Mouse (Mus musculus) midbrain, embryonic 11.5 days (tissue): ENCODE data around the gene Slc22a13. TPM values are rescaled to one million over a fixed set of nuclear protein-coding genes. Genes with fewer than 3 reads are reported as not detected.

Experiments used
- ATAC-seq: fragments of 200-750 bp; cut with Nextera tagmentation; 2 replicates; pipeline ENCODE4 v1.8.0; 2017; ENCODE audit warnings: moderate TSS enrichment, moderate library complexity; ENCODE audit not compliant: low FRiP score
- DNase-seq: peaks from one replicate; pipeline ENCODE4 v3.0.0; 2015; ENCODE audit warnings: low spot score; ENCODE audit errors: missing footprints
- H3K27ac ChIP-seq: fragments of 300-500 bp; sonication (generic); 2 replicates; pipeline ENCODE4 v1.5.1; 2014; ENCODE audit warnings: low read depth, low read length
- H3K27me3 ChIP-seq: fragments of 300-500 bp; sonication (generic); 2 replicates; pipeline ENCODE4 v1.6.1; 2014; ENCODE audit warnings: mild to moderate bottlenecking, low read length, moderate library complexity, mixed read lengths; ENCODE audit not compliant: control insufficient read depth, insufficient read depth
- H3K36me3 ChIP-seq: fragments of 300-500 bp; sonication (generic); 2 replicates; pipeline ENCODE4 v1.6.1; 2014; ENCODE audit warnings: mild to moderate bottlenecking, low read length, moderate library complexity, mixed read lengths; ENCODE audit not compliant: control insufficient read depth, insufficient read depth
- H3K4me1 ChIP-seq: fragments of 300-500 bp; sonication (generic); 2 replicates; pipeline ENCODE4 v1.6.1; 2014; ENCODE audit warnings: low read length; ENCODE audit not compliant: control insufficient read depth, insufficient read depth
- H3K4me2 ChIP-seq: fragments of 300-500 bp; sonication (generic); 2 replicates; pipeline ENCODE4 v1.6.1; 2014; ENCODE audit warnings: mild to moderate bottlenecking, moderate library complexity
- H3K4me3 ChIP-seq: fragments of 300-500 bp; sonication (generic); 2 replicates; pipeline ENCODE4 v1.5.1; 2014; ENCODE audit warnings: low read depth, low read length
- H3K9ac ChIP-seq: fragments of 300-500 bp; sonication (generic); 2 replicates; pipeline ENCODE4 v1.6.1; 2014; ENCODE audit warnings: low read length
- H3K9me3 ChIP-seq: fragments of 300-500 bp; sonication (generic); 2 replicates; pipeline ENCODE4 v1.6.1; 2016; ENCODE audit warnings: low read length; ENCODE audit not compliant: control insufficient read depth
- WGBS: fragments of 180-500 bp; shearing (Covaris S2); extraction: QIAGEN DNeasy Blood & Tissue Kit; methylation state at CpG from one replicate; pipeline ENCODE4 v1.1.7; 2014; 5-methylcytosine and 5-hydroxymethylcytosine counted together
- polyA plus RNA-seq: library from polyadenylated mRNA; unstranded; fragments of >200 nt; fragmentation: Nextera tagmentation; extraction: Ambion mirVana; gene quantifications from 2 replicates; pipeline ENCODE4 v1.2.1, GENCODE M21; 2014

Gene Slc22a13
- polyA plus RNA-seq, result not detected in 2 replicates

GRCm38 (mm10) chr9:119208998-119209397, at the start of gene Slc22a13:
Slc22a13 (minus strand) TSS chr9:119209098.
- Histone ChIP-seq H3K4me3 (no peak within 1 kb of the TSS), H3K9me3 (no peaks in the 10 kb centered on the region), H3K27ac (no peak within 1 kb of the TSS), H3K9ac (no peak within 1 kb of the TSS), H3K4me2 (no peak within 1 kb of the TSS), H3K36me3 (no peaks in the 10 kb centered on the region), H3K27me3 (no peaks in the 10 kb centered on the region), H3K4me1 (no peaks in the 10 kb centered on the region)
- DNase-seq (no peak), ATAC-seq (no peak)
- WGBS, result 93% methylated on average over 4 of the region's 4 CpGs

GRCm38 (mm10) chr9:119258128-119258527, 49.2 kb upstream of the Slc22a13 start:
- H3K4me2 ChIP-seq, result no peak overlapping the region
- no peak overlapping the region for H3K27ac ChIP-seq
- H3K36me3 ChIP-seq, result peaks cover 10% of the 10 kb centered on the region; the same call in 1 of the 2 replicates
- no peak overlapping the region for H3K4me3 ChIP-seq
- WGBS, result 87% methylated on average over 5 of the region's 5 CpGs
- no peaks in the 10 kb centered on the region for H3K4me1 ChIP-seq
- ATAC-seq (no peak), DNase-seq (no peak)
- no peak overlapping the region for H3K9ac ChIP-seq
- H3K9me3 ChIP-seq, result no peaks in the 10 kb centered on the region
- H3K27me3 ChIP-seq, result no peaks in the 10 kb centered on the region

GRCm38 (mm10) chr9:119256161-119256560, 47.3 kb upstream of the Slc22a13 start:
- Histone ChIP-seq H3K27me3 (no peaks in the 10 kb centered on the region), H3K9me3 (no peaks in the 10 kb centered on the region), H3K27ac (no peak overlapping the region), H3K4me1 (no peaks in the 10 kb centered on the region), H3K4me2 (no peak overlapping the region), H3K9ac (no peak overlapping the region), H3K36me3 (peaks cover 8% of the 10 kb centered on the region; the same call in 1 of the 2 replicates), H3K4me3 (no peak overlapping the region)
- 91% methylated on average over 12 of the region's 12 CpGs for WGBS
- ATAC-seq (no peak), DNase-seq (no peak)

GRCm38 (mm10) chr9:119255096-119255495, 46.2 kb upstream of the Slc22a13 start:
- H3K9me3 ChIP-seq, result no peaks in the 10 kb centered on the region
- H3K27ac ChIP-seq, result no peak overlapping the region
- H3K9ac ChIP-seq, result no peak overlapping the region
- no peaks in the 10 kb centered on the region for H3K27me3 ChIP-seq
- WGBS, result 94% methylated on average over 1 of the region's 1 CpGs
- no peak overlapping the region for H3K4me3 ChIP-seq
- H3K4me1 ChIP-seq, result no peaks in the 10 kb centered on the region
- peaks cover 8% of the 10 kb centered on the region; the same call in 1 of the 2 replicates for H3K36me3 ChIP-seq
- DNase-seq (no peak), ATAC-seq (no peak)
- no peak overlapping the region for H3K4me2 ChIP-seq

- DNase-seq, result no peak
- Histone ChIP-seq H3K27me3 (no peaks in the 10 kb centered on the region), H3K36me3 (peaks cover 8% of the 10 kb centered on the region; the same call in 1 of the 2 replicates), H3K9me3 (no peaks in the 10 kb centered on the region), H3K4me2 (no peak overlapping the region), H3K27ac (no peak overlapping the region), H3K9ac (no peak overlapping the region), H3K4me1 (no peaks in the 10 kb centered on the region), H3K4me3 (no peak overlapping the region)
- WGBS, result 90% methylated on average over 2 of the region's 2 CpGs
- ATAC-seq, result no peak
Observed at GRCm38 (mm10) chr9:119254187-119254586, 45.3 kb upstream of the Slc22a13 start.

- H3K9ac ChIP-seq, result no peak overlapping the region
- ATAC-seq, result no peak
- 0 out of 2 replicates have a peak, but pooled peaks cover 2% of the 10 kb centered on the region for H3K36me3 ChIP-seq
- H3K9me3 ChIP-seq, result no peaks in the 10 kb centered on the region
- no peaks in the 10 kb centered on the region for H3K27me3 ChIP-seq
- WGBS, result 84% methylated on average over 5 of the region's 5 CpGs
- H3K4me2 ChIP-seq, result no peak overlapping the region
- H3K4me1 ChIP-seq, result no peaks in the 10 kb centered on the region
- H3K4me3 ChIP-seq, result no peak overlapping the region
- no peak overlapping the region for H3K27ac ChIP-seq
- no peak for DNase-seq
Observed at GRCm38 (mm10) chr9:119247996-119248395, 39.1 kb upstream of the Slc22a13 start.

- Histone ChIP-seq H3K9me3 (no peaks in the 10 kb centered on the region), H3K36me3 (0 out of 2 replicates have a peak, but pooled peaks cover 2% of the 10 kb centered on the region), H3K27me3 (no peaks in the 10 kb centered on the region), H3K4me2 (no peak overlapping the region), H3K27ac (no peak overlapping the region), H3K4me1 (no peaks in the 10 kb centered on the region), H3K4me3 (no peak overlapping the region), H3K9ac (no peak overlapping the region)
- ATAC-seq (no peak), DNase-seq (no peak)
- WGBS, result 92% methylated on average over 5 of the region's 5 CpGs
Observed at GRCm38 (mm10) chr9:119246826-119247225, 37.9 kb upstream of the Slc22a13 start.

- H3K36me3 ChIP-seq, result 0 out of 2 replicates have a peak, but pooled peaks cover 2% of the 10 kb centered on the region
- no peak overlapping the region for H3K9ac ChIP-seq
- H3K27me3 ChIP-seq, result no peaks in the 10 kb centered on the region
- H3K4me2 ChIP-seq, result no peak overlapping the region
- ATAC-seq (no peak), DNase-seq (no peak)
- no peak overlapping the region for H3K4me3 ChIP-seq
- no peaks in the 10 kb centered on the region for H3K4me1 ChIP-seq
- WGBS, result 92% methylated on average over 3 of the region's 3 CpGs
- H3K9me3 ChIP-seq, result no peaks in the 10 kb centered on the region
- no peak overlapping the region for H3K27ac ChIP-seq
Observed at GRCm38 (mm10) chr9:119243981-119244380, 35.1 kb upstream of the Slc22a13 start.

- ATAC-seq, result no peak
- Histone ChIP-seq H3K36me3 (0 out of 2 replicates have a peak, but pooled peaks cover 2% of the 10 kb centered on the region), H3K27ac (no peak overlapping the region), H3K4me2 (no peak overlapping the region), H3K4me3 (no peak overlapping the region), H3K9ac (no peak overlapping the region), H3K4me1 (no peaks in the 10 kb centered on the region), H3K27me3 (no peaks in the 10 kb centered on the region), H3K9me3 (no peaks in the 10 kb centered on the region)
- WGBS, result 91% methylated on average over 11 of the region's 11 CpGs
- no peak for DNase-seq
Observed at GRCm38 (mm10) chr9:119241169-119241865, 32.4 kb upstream of the Slc22a13 start.
